Mouse (Mus musculus): ENCODE data around the gene Slc16a6.

DNA sequence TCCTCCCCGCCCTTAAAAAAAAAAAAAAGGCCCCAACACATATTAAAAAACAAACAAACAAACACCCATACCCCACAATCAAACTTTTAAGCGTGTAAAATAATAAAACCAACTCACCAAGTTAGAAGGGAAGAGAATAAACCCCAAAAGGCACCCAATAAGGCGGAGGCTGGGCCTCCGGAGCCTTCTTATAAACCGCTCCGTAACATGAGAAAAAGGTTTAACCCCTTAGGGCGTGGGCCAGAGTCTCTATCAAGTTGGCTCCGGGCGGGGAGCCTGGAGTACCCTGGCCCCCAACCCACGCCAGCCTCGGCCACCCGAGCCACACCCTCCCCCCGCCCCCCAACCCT, 602 bp downstream of the Slc16a6 start:
- no peak for TF ChIP-seq CTCF (IDR thresholded peaks at IDR 0.05)
- no peak for TF ChIP-seq POLR2A (IDR thresholded peaks at IDR 0.05; ENCODE audit: insufficient read depth, low read depth, low read length)
- no peak for TF ChIP-seq EP300 (IDR thresholded peaks at IDR 0.05; ENCODE audit: insufficient read depth, low read depth, low read length)
